Mouse (Mus musculus): ENCODE results near the gene Mgat5b.

The Mgat5b gene

GRCm38 (mm10) chr11:116980313-116980712, 61.6 kb downstream of the Mgat5b start:
- DNase-seq (ENCODE audit: low spot score in 2 of 2): no peak

- DNase-seq (ENCODE audit: low spot score in 2 of 2): no peak
Measured at GRCm38 (mm10) chr11:116982543-116982942, 63.9 kb downstream of the Mgat5b start.

- DNase-seq (ENCODE audit: low spot score in 2 of 2): no peak
Measured at GRCm38 (mm10) chr11:116985504-116986385, 67.1 kb downstream of the Mgat5b start.

- no peak for DNase-seq (ENCODE audit: low spot score in 2 of 2)
Measured at GRCm38 (mm10) chr11:116988131-116988530, 69.5 kb downstream of the Mgat5b start.

- no peak for DNase-seq (ENCODE audit: low spot score in 2 of 2)
Measured at GRCm38 (mm10) chr11:116990231-116990630, 71.6 kb downstream of the Mgat5b start.

- DNase-seq (ENCODE audit: low spot score in 2 of 2): no peak
Measured at GRCm38 (mm10) chr11:116991410-116991809, 72.7 kb downstream of the Mgat5b start.

- no peak for DNase-seq (ENCODE audit: low spot score in 2 of 2)
Measured at GRCm38 (mm10) chr11:116991964-116992363, 73.3 kb downstream of the Mgat5b start.

GRCm38 (mm10) chr11:116994095-116994582, 75.5 kb downstream of the Mgat5b start:
- DNase-seq (ENCODE audit: low spot score in 2 of 2): no peak

GRCm38 (mm10) chr11:116996976-116997375, 78.3 kb downstream of the Mgat5b start:
- no peak for DNase-seq (ENCODE audit: low spot score in 2 of 2)

GRCm38 (mm10) chr11:116998935-116999334, 80.3 kb downstream of the Mgat5b start:
- DNase-seq (ENCODE audit: low spot score in 2 of 2): no peak

- DNase-seq (ENCODE audit: low spot score in 2 of 2): no peak
Measured at GRCm38 (mm10) chr11:117000219-117000618, 81.6 kb downstream of the Mgat5b start.

GRCm38 (mm10) chr11:117001789-117002188, 83.1 kb downstream of the Mgat5b start:
- no peak for DNase-seq (ENCODE audit: low spot score in 2 of 2)

GRCm38 (mm10) chr11:117003503-117003902, 84.8 kb downstream of the Mgat5b start:
- no peak for DNase-seq (ENCODE audit: low spot score in 2 of 2)

- DNase-seq (ENCODE audit: low spot score in 2 of 2): no peak
Measured at GRCm38 (mm10) chr11:117004277-117004676, 85.6 kb downstream of the Mgat5b start.

GRCm38 (mm10) chr11:117017462-117017861, 98.8 kb downstream of the Mgat5b start:
- DNase-seq (ENCODE audit: low spot score in 2 of 2): no peak

- peak in 1 of 2 experiments; percentile 42 for DNase-seq (ENCODE audit: low spot score in 2 of 2)
Measured at GRCm38 (mm10) chr11:117018410-117018809, 99.7 kb downstream of the Mgat5b start.

GRCm38 (mm10) chr11:117021026-117021425, 102.4 kb downstream of the Mgat5b start:
- DNase-seq (ENCODE audit: low spot score in 2 of 2): no peak

- no peak for DNase-seq (ENCODE audit: low spot score in 2 of 2)
Measured at GRCm38 (mm10) chr11:117023537-117023936, 104.9 kb downstream of the Mgat5b start.

- no peak for DNase-seq (ENCODE audit: low spot score in 2 of 2)
Measured at GRCm38 (mm10) chr11:117027681-117028080, 109.0 kb downstream of the Mgat5b start.

- no peak for DNase-seq (ENCODE audit: low spot score in 2 of 2)
Measured at GRCm38 (mm10) chr11:117028861-117029568, 110.4 kb downstream of the Mgat5b start.

GRCm38 (mm10) chr11:117029569-117029955, 110.9 kb downstream of the Mgat5b start:
- DNase-seq (ENCODE audit: low spot score in 2 of 2): no peak

GRCm38 (mm10) chr11:117030018-117030417, 111.4 kb downstream of the Mgat5b start:
- no peak for DNase-seq (ENCODE audit: low spot score in 2 of 2)
